Mouse (Mus musculus): ENCODE measurements around the gene Ubiad1.
A peak's percentile ranks its signal among the peaks of the same experiment; 100 is the strongest.

Gene Ubiad1

GRCm38 (mm10) chr4:148444250-148444967, at the start of gene Ubiad1:
Gene Ubiad1, minus strand, starts transcription at chr4:148444771.
- DNase-seq (ENCODE audit: low spot score in 2 of 2): peak; percentile 50 to 55

GRCm38 (mm10) chr4:148491448-148491847, 46.9 kb upstream of the Ubiad1 start:
- DNase-seq (ENCODE audit: low spot score in 2 of 2): no peak

GRCm38 (mm10) chr4:148490502-148490901, 45.9 kb upstream of the Ubiad1 start:
- DNase-seq (ENCODE audit: low spot score in 2 of 2): no peak

GRCm38 (mm10) chr4:148487841-148488240, 43.3 kb upstream of the Ubiad1 start:
- DNase-seq (ENCODE audit: low spot score in 2 of 2): no peak

GRCm38 (mm10) chr4:148484511-148484910, 39.9 kb upstream of the Ubiad1 start:
- no peak for DNase-seq (ENCODE audit: low spot score in 2 of 2)

GRCm38 (mm10) chr4:148481557-148482168, 37.1 kb upstream of the Ubiad1 start:
- no peak for DNase-seq (ENCODE audit: low spot score in 2 of 2)

- DNase-seq (ENCODE audit: low spot score in 2 of 2): no peak
These were observed 35.7 kb upstream of the Ubiad1 start for GRCm38 (mm10) chr4:148480245-148480644.

- DNase-seq (ENCODE audit: low spot score in 2 of 2): no peak
These were observed 28.9 kb upstream of the Ubiad1 start for GRCm38 (mm10) chr4:148473496-148473895.

- DNase-seq (ENCODE audit: low spot score in 2 of 2): no peak
These were observed 28.0 kb upstream of the Ubiad1 start for GRCm38 (mm10) chr4:148472436-148473174.

- DNase-seq (ENCODE audit: low spot score in 2 of 2): no peak
These were observed 26.8 kb upstream of the Ubiad1 start for GRCm38 (mm10) chr4:148471363-148471806.

GRCm38 (mm10) chr4:148469487-148470252, 25.1 kb upstream of the Ubiad1 start:
- no peak for DNase-seq (ENCODE audit: low spot score in 2 of 2)

- no peak for DNase-seq (ENCODE audit: low spot score in 2 of 2)
These were observed 23.8 kb upstream of the Ubiad1 start for GRCm38 (mm10) chr4:148468396-148468795.

- DNase-seq (ENCODE audit: low spot score in 2 of 2): no peak
These were observed 22.0 kb upstream of the Ubiad1 start for GRCm38 (mm10) chr4:148466511-148467079.

- DNase-seq (ENCODE audit: low spot score in 2 of 2): no peak
These were observed 20.3 kb upstream of the Ubiad1 start for GRCm38 (mm10) chr4:148464869-148465268.

GRCm38 (mm10) chr4:148464301-148464700, 19.7 kb upstream of the Ubiad1 start:
- no peak for DNase-seq (ENCODE audit: low spot score in 2 of 2)

GRCm38 (mm10) chr4:148463208-148463960, 18.8 kb upstream of the Ubiad1 start:
- peak in 1 of 2 experiments; percentile 13 for DNase-seq (ENCODE audit: low spot score in 2 of 2)

GRCm38 (mm10) chr4:148462717-148463116, 18.1 kb upstream of the Ubiad1 start:
- DNase-seq (ENCODE audit: low spot score in 2 of 2): no peak

- no peak for DNase-seq (ENCODE audit: low spot score in 2 of 2)
These were observed 17.2 kb upstream of the Ubiad1 start for GRCm38 (mm10) chr4:148461772-148462171.

GRCm38 (mm10) chr4:148460656-148461284, 16.2 kb upstream of the Ubiad1 start:
- no peak for DNase-seq (ENCODE audit: low spot score in 2 of 2)

- DNase-seq (ENCODE audit: low spot score in 2 of 2): no peak
These were observed 11.0 kb upstream of the Ubiad1 start for GRCm38 (mm10) chr4:148455477-148456025.

Data from frontal cortex, postnatal 25 days (tissue).